Mouse (Mus musculus): ENCODE measurements around the gene Dynll2.

The Dynll2 gene

DNA sequence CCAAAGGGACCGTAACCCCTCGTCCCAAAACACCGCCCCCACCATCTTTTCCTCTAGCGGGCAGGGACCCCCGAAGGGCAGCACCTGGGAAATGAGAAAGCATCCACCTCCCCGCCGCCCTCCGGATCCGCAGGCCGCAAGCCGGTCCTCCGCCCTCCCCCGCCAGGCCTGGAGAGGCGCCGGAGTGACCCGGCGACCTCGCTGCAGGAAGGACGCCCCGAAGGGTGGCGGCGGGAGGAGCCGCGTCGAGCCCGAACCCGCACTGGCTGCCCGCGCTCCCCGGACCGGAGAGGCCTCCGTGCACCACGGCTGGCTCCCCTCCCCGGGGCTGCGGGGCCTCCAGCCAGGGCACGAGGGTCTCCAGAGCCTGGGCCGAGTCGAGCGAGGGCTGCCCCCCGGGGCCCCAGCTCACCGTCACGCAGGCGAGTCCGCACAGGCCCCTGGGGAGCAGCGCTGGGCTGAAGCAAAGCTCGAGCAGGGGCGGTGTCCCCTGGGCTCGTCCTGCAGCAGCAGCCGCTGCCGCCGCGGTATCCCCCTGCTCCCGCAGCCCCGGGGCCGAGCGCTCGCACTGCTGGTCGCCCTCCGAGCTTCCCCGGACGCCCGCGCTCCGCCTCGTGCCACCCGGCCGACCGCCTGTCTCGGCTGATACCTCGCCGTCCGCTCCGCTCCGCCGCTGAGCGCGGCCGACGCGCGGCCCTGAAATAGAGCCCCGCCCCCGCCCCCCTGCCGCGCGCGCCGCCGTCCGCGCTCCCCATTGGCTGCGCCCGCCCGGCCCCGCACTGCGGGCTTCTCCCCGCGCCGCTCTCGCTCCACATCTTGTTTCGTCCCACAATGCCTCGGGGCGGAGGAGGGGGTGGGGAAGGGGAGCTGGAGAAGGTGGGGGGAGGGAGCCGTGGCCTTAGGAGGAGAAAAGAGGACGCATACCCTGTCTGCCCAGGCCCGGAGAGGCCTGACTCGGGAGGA is at the start of gene Dynll2:
Gene Dynll2, minus strand, starts transcription at position 703 of the 963 bp plus-strand sequence.
- POLR2A ChIA-PET: interaction anchor here (0.6 to 8.1 kb wide), 89 partner anchors 8 to 1107 kb away, joined by 3 to 96 read pairs (median 4); partner anchors contain the start of gene Srsf1 (in 4 of the 4)
- CTCF ChIA-PET: interaction anchor here (0.6 to 3.7 kb wide), 22 partner anchors 8 to 214 kb away, joined by 3 to 21 read pairs (median 4); no protein-coding TSS in a partner anchor

DNA sequence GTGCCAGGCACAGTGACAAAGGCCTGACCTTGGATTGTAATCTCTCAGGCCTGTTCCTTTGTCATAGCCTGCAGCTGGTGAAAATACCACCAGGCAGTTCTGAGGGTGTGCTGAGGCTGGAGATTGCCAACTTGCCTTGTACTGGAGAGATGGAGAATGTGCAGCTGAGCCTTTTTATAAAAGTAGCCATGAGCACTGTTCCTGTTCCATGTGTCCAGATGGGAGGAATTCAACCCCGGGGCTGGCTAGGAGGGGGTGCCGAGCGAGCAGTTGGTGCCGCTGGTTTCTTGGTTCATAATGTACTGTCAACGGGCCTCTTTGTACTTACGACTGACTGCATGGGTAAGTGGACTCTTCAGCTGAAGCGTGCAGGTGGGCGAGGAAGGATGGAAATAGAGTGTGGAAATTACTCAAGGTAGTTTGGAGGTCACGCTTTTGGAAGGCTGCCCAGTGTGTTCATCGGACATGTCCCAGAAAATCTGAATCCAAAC is 49.5 kb upstream of the Dynll2 start:
- ChIA-PET CTCF (interaction anchor here in 1 of 4 experiments (1.6 kb wide), 1 partner anchor 62 kb away, joined by 5 read pairs; no protein-coding TSS in a partner anchor), POLR2A (interaction anchor here in 3 of 4 experiments (0.6 to 7.9 kb wide), 15 partner anchors 9 to 228 kb away, joined by 3 to 61 read pairs (median 3); partner anchors contain the start of genes Srsf1 (in 3 of the 3) and Dynll2 (in 1 of the 3))

DNA sequence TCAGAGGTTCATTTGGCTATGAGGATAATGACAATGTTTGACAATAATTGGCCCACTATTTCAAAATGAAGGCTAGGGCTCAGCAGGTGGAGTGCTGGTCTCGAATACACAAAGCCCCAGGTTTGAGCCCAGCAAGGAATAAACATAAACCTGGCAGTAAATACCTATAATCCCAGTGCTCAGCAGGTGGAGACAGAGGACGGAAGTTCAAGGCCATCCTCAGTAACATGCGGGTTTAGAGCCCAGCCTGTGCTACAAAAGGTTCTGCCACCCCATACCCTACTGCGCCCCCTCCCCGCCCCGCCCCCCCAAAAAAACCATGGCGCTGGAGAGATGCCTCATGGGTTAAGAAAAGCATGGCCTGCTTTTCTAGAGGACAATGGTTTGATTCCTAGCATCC is 48.6 kb upstream of the Dynll2 start:
- POLR2A ChIA-PET: interaction anchor here in 3 of 4 experiments (0.6 to 7.9 kb wide), 12 partner anchors 8 to 228 kb away, joined by 3 to 61 read pairs (median 4); partner anchors contain the start of gene Srsf1 (in 3 of the 3)
- CTCF ChIA-PET: interaction anchor here in 2 of 4 experiments (1.6 to 1.7 kb wide), 2 partner anchors 61 kb away, joined by 4 to 5 read pairs; no protein-coding TSS in a partner anchor

DNA sequence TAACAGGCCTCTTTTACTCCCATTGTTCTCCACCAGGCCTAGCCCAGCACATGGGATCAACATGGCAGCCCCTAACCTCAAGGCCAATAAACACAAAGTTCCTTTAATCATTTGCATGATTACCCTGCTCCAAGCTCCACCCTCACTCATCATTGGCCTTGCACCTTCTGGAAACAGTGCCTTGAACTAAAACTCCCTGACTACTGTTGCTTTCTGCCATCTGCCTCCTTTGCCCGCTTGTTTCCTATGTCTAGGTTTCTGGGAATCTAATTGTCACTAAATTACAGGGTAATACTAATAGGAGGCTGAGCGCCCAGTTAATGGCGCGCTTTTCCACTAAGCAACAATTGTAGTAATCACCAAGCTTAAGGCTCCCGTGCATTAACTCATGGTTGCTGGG is 44.4 kb upstream of the Dynll2 start:
- ChIA-PET POLR2A (interaction anchor here (0.8 to 7.9 kb wide), 30 partner anchors 9 to 118 kb away, joined by 3 to 61 read pairs (median 6); partner anchors contain the start of genes Srsf1 (in 4 of the 4) and Dynll2 (in 2 of the 4)), CTCF (interaction anchor here in 2 of 4 experiments (1.0 to 1.4 kb wide), 3 partner anchors 16 to 57 kb away, joined by 3 to 6 read pairs (median 3); partner anchors contain the start of gene Srsf1 (in 1 of the 2))

DNA sequence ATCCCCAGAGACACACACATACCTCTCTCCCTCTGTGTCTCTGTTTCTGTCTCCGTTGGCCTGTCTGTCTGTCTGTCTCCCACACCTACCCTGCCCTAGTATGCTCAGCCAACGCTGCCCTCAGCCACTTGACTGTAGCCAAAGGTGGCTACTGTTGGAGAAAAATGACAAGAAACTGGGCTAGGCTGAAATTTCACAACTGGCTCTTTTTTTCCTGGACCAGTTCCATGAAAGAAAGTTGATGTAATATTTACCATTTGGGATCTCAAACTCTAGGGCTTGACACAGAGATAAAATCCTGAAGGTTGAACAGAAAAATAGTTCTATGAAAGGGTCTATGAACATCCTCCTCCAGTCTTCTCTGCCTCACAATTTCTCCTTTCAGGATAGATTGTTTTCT is 43.5 kb upstream of the Dynll2 start:
- ChIA-PET POLR2A (interaction anchor here in 3 of 4 experiments (0.9 to 22.8 kb wide), 20 partner anchors 10 to 55 kb away, joined by 3 to 394 read pairs (median 8); partner anchors contain the start of gene Srsf1 (in 3 of the 3)), CTCF (interaction anchor here in 1 of 4 experiments (1.0 to 1.1 kb wide), 2 partner anchors 16 to 44 kb away, joined by 3 read pairs; partner anchors contain the start of gene Srsf1)

DNA sequence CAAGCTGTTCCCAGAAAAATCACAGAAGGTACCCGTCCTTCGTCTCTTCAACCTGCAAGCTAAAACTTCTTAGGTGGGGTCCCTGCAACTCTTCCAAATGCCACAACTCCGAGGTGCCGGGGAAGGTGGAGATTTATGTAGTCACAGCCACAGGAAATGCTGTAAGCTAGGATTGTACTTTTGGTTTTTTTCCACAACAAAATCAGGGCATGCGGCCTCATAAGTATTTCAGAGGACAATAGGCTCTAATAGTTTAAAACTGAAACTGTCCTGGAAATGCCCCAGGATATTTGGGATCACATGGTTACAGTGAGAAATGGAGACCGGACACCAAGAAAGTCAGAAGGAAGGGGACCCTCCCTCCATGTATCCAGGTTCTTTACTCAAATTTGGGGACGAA is 42.9 kb upstream of the Dynll2 start:
- ChIA-PET CTCF (interaction anchor here in 2 of 4 experiments (0.5 to 1.2 kb wide), 3 partner anchors 8 to 185 kb away, joined by 3 to 5 read pairs (median 4); no protein-coding TSS in a partner anchor), POLR2A (interaction anchor here (0.6 to 22.8 kb wide), 15 partner anchors 10 to 921 kb away, joined by 3 to 394 read pairs (median 5); partner anchors contain the start of genes Srsf1 (in 3 of the 4) and Dynll2 (in 1 of the 4))

DNA sequence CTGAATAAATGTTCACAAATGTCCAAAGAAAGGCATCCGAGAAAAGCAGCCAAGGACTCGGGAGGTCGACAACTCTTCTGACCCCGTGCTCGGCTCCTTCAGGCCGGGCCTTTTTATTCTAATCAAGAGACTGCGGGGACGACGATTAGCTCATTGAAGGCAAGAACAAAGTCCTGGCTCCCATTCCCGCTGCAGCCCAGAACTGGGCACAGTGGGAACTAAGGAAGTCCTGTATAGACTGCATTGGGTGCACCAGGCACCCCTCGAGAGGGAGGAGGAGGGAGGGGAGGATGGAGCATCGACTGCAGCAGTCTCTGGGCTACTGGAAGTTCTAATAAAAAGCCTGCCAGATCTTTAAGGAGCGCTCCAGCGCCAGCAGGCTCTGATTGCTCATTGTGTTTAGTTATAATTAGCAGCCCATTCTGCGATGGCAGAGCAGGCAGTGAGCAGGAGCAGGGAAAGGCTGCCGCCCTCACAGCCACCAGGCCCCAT is 40.9 kb upstream of the Dynll2 start:
- CTCF ChIA-PET: interaction anchor here (0.6 to 1.5 kb wide), 11 partner anchors 19 to 647 kb away, joined by 3 to 5 read pairs (median 4); partner anchors contain the start of gene Srsf1 (in 1 of the 4)
- POLR2A ChIA-PET: interaction anchor here (0.6 to 22.8 kb wide), 54 partner anchors 9 to 529 kb away, joined by 3 to 394 read pairs (median 5); partner anchors contain the start of genes Dynll2 (in 4 of the 4), Srsf1 (in 4 of the 4) and Mrps23 (in 1 of the 4)

DNA sequence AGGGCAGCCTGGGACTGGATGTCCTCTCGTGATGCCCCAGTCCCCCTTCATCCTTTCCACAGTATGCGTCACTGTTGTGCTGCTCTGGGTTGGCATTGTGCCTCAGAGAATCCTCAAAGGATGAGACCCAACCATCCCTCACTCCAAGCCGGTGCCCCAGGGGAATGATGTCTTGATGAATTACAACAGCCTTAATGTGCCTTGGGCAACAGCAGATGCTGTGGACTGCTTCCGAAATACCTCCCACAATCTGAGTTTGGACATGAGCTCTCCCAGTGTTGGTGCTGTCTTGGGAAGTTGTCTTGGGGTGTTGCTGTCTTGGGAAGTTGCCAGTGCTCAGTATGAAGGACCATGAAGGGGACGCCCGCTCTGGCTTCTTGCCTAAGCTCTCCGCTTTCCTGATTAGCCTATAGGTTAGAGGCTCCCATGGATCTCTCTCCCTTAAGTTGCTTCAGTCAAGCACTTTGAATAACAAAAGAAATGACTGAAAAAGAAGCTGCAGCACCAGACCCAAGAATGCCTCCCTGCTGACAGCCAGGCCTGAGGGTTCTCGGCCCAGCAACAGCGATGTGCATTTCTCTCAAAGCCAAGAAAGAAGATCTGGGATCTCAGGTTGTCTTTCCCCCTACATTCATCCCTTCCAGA is 40.2 kb upstream of the Dynll2 start:
- ChIA-PET CTCF (interaction anchor here (0.6 to 1.5 kb wide), 12 partner anchors 20 to 648 kb away, joined by 3 to 11 read pairs (median 4); partner anchors contain the start of gene Srsf1 (in 1 of the 4)), POLR2A (interaction anchor here (0.5 to 22.8 kb wide), 57 partner anchors 8 to 528 kb away, joined by 3 to 394 read pairs (median 5); partner anchors contain the start of genes Dynll2 (in 4 of the 4), Srsf1 (in 4 of the 4) and Mrps23 (in 1 of the 4))

DNA sequence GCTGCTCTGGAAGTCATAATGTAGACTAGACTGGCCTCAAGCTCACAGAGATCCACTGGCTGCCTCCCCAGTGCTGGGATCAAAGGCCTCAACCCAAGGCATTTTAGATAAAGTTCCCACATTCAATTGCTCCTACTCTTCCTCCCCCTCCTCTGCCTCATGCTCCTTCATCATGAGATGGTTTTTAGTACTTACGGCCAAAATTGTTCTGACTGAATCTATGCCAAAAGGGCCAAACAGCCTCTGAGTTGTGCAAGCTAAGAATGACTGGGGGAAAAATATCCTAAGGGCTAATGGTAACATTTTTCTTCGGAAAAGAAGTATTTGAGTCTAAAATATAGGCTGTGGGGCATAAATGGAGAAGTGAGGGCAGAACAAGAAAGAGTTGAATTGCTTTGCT is 36.6 kb upstream of the Dynll2 start:
- POLR2A ChIA-PET: interaction anchor here in 2 of 4 experiments (0.9 to 22.8 kb wide), 8 partner anchors 9 to 56 kb away, joined by 3 to 394 read pairs (median 4); partner anchors contain the start of genes Dynll2 (in 1 of the 2) and Srsf1 (in 1 of the 2)
- CTCF ChIA-PET: interaction anchor here in 1 of 4 experiments (0.7 kb wide), 1 partner anchor 18 kb away, joined by 6 read pairs; no protein-coding TSS in a partner anchor

DNA sequence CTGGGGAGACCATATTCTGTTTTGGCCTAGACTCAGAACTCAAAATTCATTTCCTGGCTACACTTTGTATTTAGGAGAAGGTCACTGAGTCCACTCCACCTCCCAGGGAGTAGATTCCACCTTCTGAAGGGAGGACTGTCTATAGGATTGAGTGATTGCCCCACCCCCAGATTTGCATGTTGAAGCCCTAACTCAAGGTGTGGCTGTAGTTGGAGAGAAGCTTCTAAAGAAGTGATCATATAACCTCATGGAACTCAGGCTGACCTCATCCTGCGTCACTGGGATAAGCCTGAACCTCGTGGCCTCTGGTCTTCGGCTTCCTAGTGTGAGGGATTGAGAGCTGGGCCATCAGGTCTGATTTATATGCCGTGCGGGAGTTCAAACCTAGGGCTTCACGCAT is 28.5 kb upstream of the Dynll2 start:
- POLR2A ChIA-PET: interaction anchor here (0.7 to 22.8 kb wide), 18 partner anchors 9 to 424 kb away, joined by 3 to 394 read pairs (median 6); partner anchors contain the start of genes Srsf1 (in 3 of the 4), Dynll2 (in 2 of the 4) and Mtmr4 (in 1 of the 4)

DNA sequence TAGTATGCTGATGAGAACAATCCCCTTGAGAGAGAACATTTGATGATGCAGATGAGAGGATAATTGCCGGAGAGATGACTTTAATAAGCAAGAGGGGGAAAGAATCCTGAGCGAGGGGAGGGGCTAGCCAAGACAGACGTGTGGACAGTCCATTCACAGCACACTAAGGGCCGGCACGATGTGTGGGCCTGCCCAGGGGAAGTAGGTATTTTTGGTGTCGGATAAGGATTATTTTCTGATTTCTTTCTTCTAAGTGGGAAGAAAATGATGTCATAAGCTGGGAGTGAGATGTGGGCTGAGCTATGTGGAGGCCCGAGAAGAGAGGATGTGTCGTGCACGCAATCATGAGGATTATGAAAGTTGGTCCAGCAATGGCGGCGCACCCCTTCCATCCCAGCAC is 27.8 kb upstream of the Dynll2 start:
- ChIA-PET CTCF (interaction anchor here in 1 of 4 experiments (0.7 to 1.0 kb wide), 2 partner anchors 40 to 145 kb away, joined by 3 to 4 read pairs; no protein-coding TSS in a partner anchor), POLR2A (interaction anchor here (1.0 to 22.8 kb wide), 16 partner anchors 9 to 37 kb away, joined by 3 to 394 read pairs (median 12); partner anchors contain the start of genes Srsf1 (in 3 of the 4) and Dynll2 (in 2 of the 4))

More for the DNA sequence above, 28.5 kb upstream of the Dynll2 start:
- CTCF ChIA-PET: interaction anchor here in 2 of 4 experiments (0.6 to 1.0 kb wide), 2 partner anchors 41 to 180 kb away, joined by 3 to 4 read pairs; no protein-coding TSS in a partner anchor

DNA sequence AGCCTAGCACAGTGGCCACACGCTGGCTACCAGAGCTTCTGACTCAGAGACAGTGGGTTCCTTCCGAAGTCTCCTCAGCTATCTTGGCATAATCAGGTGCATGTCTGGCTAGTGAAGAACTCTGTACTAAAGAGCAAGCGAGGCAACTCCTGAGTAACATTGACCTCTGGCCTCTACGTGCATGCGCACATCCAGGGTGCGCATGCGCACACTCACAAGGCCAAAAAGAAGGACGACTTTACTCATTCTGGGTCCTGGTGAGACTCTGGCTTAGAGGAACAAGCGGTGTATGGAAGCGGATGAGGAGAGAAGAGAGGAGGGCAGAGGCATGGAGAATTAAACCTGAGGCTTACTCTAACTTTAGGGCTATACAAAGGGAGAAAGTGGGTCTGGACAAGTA is 26.3 kb upstream of the Dynll2 start:
- POLR2A ChIA-PET: interaction anchor here in 3 of 4 experiments (0.9 to 22.8 kb wide), 13 partner anchors 10 to 38 kb away, joined by 3 to 394 read pairs (median 11); partner anchors contain the start of genes Srsf1 (in 3 of the 3) and Dynll2 (in 2 of the 3)

DNA sequence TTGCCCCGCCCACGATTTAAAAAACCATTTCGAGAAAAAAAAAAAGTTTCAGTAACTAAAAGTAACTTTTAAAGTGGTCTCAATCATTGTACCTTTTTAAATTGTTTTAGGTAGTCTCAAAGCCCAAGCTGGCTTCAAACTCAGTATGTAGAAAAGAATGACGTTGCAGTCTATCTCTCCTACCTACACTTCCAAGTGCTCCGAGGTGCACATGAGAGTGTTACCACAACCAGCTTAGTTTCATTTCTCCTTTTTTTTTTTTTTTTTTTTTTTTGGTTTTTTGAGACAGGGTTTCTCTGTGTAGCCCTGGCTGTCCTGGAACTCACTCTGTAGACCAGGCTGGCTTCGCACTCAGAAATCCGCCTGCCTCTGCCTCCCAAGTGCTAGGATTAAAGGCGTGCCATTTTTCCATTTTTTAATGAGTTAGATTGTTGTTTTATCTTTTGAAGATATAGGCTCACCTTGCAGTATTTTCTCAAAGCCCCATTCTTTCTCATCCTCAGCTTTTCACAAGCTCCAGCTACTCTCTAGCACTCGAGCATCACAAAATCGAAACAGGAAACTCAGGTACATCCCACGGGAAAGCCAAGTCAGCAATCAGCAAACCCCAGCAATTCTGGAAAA is 25.4 kb upstream of the Dynll2 start:
- POLR2A ChIA-PET: interaction anchor here in 3 of 4 experiments (0.6 to 22.8 kb wide), 17 partner anchors 9 to 587 kb away, joined by 3 to 394 read pairs (median 6); partner anchors contain the start of genes Dynll2 (in 3 of the 3) and Srsf1 (in 2 of the 3)
- CTCF ChIA-PET: interaction anchor here in 1 of 4 experiments (0.8 kb wide), 1 partner anchor 49 kb away, joined by 3 read pairs; no protein-coding TSS in a partner anchor

More for the DNA sequence above, 26.3 kb upstream of the Dynll2 start:
- CTCF ChIA-PET: interaction anchor here in 1 of 4 experiments (0.8 to 1.2 kb wide), 4 partner anchors 27 to 268 kb away, joined by 3 to 4 read pairs (median 4); no protein-coding TSS in a partner anchor

DNA sequence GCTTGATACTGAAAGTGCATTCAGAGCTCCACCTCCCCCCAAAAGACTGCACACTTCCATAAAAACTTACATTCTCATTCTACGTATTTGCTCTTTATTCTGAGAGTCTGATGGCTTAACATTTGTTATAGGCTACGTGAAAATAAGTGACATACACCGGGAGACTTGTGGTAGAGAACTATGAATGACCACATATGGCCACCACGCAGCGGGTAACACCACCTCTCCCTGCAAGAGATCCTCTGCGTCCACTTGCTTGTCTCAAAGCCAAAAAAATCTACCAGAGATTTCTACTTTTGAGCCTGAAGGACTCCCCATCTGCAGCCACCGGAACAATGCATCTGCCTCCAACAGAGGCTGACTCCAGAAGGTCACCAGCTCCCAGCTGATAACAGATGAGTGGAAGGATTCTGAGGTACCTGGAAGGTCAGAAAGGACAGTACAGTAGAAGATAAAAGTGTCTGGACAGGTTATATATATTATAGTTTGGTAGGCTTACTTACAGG is 24.6 kb upstream of the Dynll2 start:
- CTCF ChIA-PET: no interaction called here
- POLR2A ChIA-PET: interaction anchor here in 3 of 4 experiments (1.1 to 22.8 kb wide), 11 partner anchors 12 to 184 kb away, joined by 3 to 394 read pairs (median 12); partner anchors contain the start of genes Dynll2 (in 2 of the 3) and Srsf1 (in 2 of the 3)

DNA sequence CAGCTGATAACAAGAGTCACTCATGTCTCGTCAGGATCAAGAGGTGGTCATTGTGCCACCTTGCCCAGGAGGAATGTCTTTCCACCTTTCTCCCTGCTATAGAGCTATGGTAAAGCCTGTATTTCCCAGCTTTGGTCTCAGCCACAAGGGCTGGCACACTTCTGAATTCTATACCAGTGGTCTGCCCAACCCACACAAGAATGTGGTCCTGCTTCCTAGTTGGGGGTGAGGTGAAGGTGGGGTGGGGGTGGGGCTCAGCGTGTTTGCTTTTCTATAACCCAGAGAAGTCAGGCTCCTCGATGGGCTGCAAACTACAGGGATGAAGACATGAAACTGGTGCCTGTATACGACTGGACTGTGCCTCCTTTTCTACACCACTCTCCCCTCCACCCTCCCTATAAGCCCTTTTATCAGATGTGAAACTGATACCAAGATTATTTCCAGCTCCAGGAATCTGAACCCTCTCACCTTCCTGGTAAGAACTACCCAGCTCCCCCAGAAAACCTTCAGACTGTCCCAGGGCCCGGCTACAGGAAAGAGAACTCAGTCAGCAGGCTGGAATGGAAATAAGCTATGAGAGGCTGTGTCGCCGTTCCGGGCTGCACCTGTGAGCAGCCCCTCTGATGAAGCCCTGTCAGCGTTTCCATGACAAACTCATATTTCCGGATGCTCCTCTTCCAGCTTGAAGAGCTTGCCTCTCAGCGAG is 24.0 kb upstream of the Dynll2 start:
- ChIA-PET POLR2A (interaction anchor here in 2 of 4 experiments (0.6 to 22.8 kb wide), 13 partner anchors 8 to 252 kb away, joined by 3 to 394 read pairs (median 12); partner anchors contain the start of genes Dynll2 (in 2 of the 2) and Srsf1 (in 2 of the 2)), CTCF (interaction anchor here in 1 of 4 experiments (0.9 kb wide), 1 partner anchor 37 kb away, joined by 3 read pairs; no protein-coding TSS in a partner anchor)

Measured in embryonic stem cell, embryonic (primary cell).